Mouse (Mus musculus) spleen, adult 2 months (tissue): ENCODE measurements around the gene Gabpa. TPM values are rescaled to one million over a fixed set of nuclear protein-coding genes. Genes with fewer than 3 reads are reported as not detected.

ENCODE experiments used
- DNase-seq, 2 experiments: peaks; one replicate each; pipeline versions ENCODE4 v3.0.0 to v3.0.0-alpha.2; 2012 to 2021; ENCODE audit warnings: low spot score in 2 of 2, low read depth in 1 of 2
- H3K27ac ChIP-seq: fragments of 200-500 bp; 2 replicates; pipeline ENCODE4 v1.5.1; 2012; ENCODE audit warnings: low read length, inconsistent platforms; ENCODE audit not compliant: insufficient read depth
- H3K27me3 ChIP-seq: fragments of 200-500 bp; 2 replicates; pipeline ENCODE4 v1.6.1; 2012; ENCODE audit warnings: mild to moderate bottlenecking, moderate library complexity, low read length, inconsistent platforms; ENCODE audit not compliant: control insufficient read depth, insufficient read depth
- H3K36me3 ChIP-seq: fragments of 200-500 bp; 2 replicates; pipeline ENCODE4 v1.6.1; 2012; ENCODE audit warnings: mild to moderate bottlenecking, low read length, inconsistent platforms; ENCODE audit not compliant: control insufficient read depth, insufficient read depth
- H3K4me1 ChIP-seq: fragments of 200-500 bp; 2 replicates; pipeline ENCODE4 v1.6.1; 2011; ENCODE audit warnings: inconsistent platforms; ENCODE audit not compliant: control insufficient read depth, insufficient read depth, insufficient read length
- H3K4me3 ChIP-seq: fragments of 200-500 bp; 2 replicates; pipeline ENCODE4 v1.5.1; 2011; ENCODE audit warnings: mild to moderate bottlenecking, inconsistent platforms; ENCODE audit not compliant: insufficient read depth, insufficient read length; ENCODE audit errors: extremely low read depth
- CTCF ChIP-seq: fragments of 200-500 bp; IDR thresholded peaks from 2 replicates; pipeline ENCODE4 v1.5.1; 2011; ENCODE audit warnings: mild to moderate bottlenecking, inconsistent platforms; ENCODE audit not compliant: insufficient read depth, insufficient read length, insufficient replicate concordance; ENCODE audit errors: extremely low read depth
- POLR2A ChIP-seq: fragments of 200-500 bp; IDR thresholded peaks from 2 replicates; pipeline ENCODE4 v1.6.1; 2011; ENCODE audit warnings: low read depth, low read length, inconsistent platforms
- WGBS: fragments of 180-500 bp; shearing (Covaris S2); methylation state at CpG from one replicate; pipeline ENCODE4 v1.1.7; 2018; 5-methylcytosine and 5-hydroxymethylcytosine counted together
- polyA plus RNA-seq: library from polyadenylated mRNA; depleted of rRNA; stranded (reverse); fragments of >200 nt; gene quantifications from 2 replicates; pipeline ENCODE4 v1.2.3, GENCODE M21; 2012

Gabpa gene
- polyA plus RNA-seq, 1 experiment, result 4.9 TPM

DNA sequence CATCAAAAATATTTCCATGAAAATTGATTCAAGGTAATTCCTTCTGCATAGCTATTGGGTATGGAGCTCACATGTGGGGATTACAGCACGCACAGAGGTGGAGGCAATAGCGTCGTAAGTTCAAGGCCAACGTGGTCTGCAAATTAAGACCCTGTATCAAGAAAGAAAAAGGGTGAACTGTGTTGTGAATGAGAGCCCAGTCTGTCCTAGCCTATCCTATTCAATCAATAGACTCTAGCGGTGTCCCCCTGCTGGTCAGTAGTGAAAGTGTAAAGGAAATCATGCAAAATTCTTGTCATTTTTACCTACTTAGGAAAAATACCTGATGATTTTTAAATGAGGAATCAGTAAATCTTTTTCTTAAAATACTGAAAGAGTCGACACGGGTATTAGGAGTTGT, 17.3 kb upstream of the Gabpa start:
- no peak overlapping the region for H3K4me3 ChIP-seq
- no peaks in the 10 kb centered on the region for H3K4me1 ChIP-seq
- no peak overlapping the region for H3K27ac ChIP-seq
- H3K27me3 ChIP-seq, result no peaks in the 10 kb centered on the region
- 44% methylated on average over 7 of the region's 7 CpGs for WGBS
- no peak for TF ChIP-seq CTCF
- TF ChIP-seq POLR2A, result no peak
- H3K36me3 ChIP-seq, result peaks cover 3% of the 10 kb centered on the region; the same call in 1 of the 2 replicates
- no peak for DNase-seq

DNA sequence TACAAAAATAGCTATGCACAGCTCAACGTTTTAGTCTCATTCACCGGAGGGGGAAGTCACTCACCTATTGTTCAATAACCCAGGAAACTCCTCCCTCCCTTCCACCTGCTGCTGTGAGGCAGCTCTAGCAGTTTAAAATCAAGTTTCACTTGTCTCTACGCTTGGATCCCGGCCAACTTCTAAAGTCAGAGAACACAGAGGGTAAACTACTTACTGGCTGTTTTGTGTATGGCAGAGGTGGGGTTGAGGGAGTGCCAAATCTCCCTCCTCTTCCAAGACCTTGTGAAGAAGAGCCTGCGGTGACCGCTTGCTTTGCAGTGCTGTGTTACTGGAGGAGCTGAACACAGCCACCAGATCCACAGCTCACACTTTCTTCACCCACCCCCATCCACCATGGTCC, 9.7 kb upstream of the Gabpa start:
- WGBS, result 60% methylated on average over 6 of the region's 6 CpGs
- TF ChIP-seq CTCF (no peak), POLR2A (no peak)
- Histone ChIP-seq H3K4me1 (no peaks in the 10 kb centered on the region), H3K4me3 (no peak overlapping the region), H3K27me3 (no peaks in the 10 kb centered on the region), H3K27ac (no peak overlapping the region), H3K36me3 (peaks cover 29% of the 10 kb centered on the region)
- DNase-seq, result no peak

DNA sequence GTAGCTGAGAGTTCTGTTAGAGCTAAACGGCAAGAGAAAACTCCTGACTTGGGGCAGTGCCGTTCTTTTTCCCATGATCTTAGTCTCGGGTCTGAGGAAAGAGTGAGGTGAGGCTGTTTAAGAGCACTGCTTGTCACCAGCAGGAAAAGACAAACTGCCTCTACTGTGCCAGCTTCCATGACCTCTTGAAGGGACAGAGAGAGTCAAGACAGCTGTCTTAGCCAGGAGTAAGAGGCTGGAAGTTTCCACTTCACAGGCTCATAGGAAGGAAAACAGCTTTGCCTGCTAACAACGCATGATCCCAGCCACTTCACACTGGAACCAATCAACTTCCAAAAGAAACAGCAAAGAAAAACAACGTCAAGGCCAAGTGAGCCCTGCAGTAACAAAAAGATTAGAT, 3.0 kb upstream of the Gabpa start:
- Histone ChIP-seq H3K27me3 (no peaks in the 10 kb centered on the region), H3K36me3 (peaks cover 26% of the 10 kb centered on the region), H3K4me1 (no peaks in the 10 kb centered on the region; the same call in 1 of the 2 replicates), H3K4me3 (no peak overlapping the region), H3K27ac (no peak overlapping the region)
- TF ChIP-seq POLR2A, result no peak
- no peak for TF ChIP-seq CTCF
- no peak for DNase-seq
- WGBS, result 93% methylated on average over 5 of the region's 5 CpGs

GRCm38 (mm10) chr16:84832736-84833135, 2.0 kb upstream of the Gabpa start:
- no peak for DNase-seq
- Histone ChIP-seq H3K4me3 (no peak overlapping the region), H3K36me3 (peaks cover 20% of the 10 kb centered on the region)

DNA sequence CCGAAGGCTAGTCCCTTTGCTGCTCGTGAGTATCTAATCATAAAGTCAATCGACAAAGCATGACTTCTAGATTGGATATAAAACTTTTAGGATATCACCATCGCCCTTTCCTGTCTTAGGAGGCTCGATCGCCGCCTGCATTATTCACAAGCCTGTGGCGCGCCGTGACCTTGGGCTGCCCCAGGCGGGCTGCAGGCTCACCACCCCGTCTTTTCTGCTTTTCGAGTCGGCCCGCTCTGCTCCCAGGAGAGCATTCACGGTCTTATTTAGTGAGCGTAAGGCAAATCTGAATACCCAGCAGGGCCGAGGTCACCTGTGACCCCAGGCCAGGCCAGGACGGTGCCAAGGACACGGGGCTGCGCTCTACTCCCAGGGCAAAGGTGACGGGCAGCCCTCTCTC, 381 bp upstream of the Gabpa start:
- DNase-seq, result no peak

More at GRCm38 (mm10) chr16:84832736-84833135, 2.0 kb upstream of the Gabpa start:
- no peaks in the 10 kb centered on the region for H3K27me3 ChIP-seq
- TF ChIP-seq CTCF (no peak), POLR2A (no peak)
- no peak overlapping the region for H3K27ac ChIP-seq
- H3K4me1 ChIP-seq, result no peaks in the 10 kb centered on the region; the same call in 1 of the 2 replicates
- 96% methylated on average over 5 of the region's 5 CpGs for WGBS

DNA sequence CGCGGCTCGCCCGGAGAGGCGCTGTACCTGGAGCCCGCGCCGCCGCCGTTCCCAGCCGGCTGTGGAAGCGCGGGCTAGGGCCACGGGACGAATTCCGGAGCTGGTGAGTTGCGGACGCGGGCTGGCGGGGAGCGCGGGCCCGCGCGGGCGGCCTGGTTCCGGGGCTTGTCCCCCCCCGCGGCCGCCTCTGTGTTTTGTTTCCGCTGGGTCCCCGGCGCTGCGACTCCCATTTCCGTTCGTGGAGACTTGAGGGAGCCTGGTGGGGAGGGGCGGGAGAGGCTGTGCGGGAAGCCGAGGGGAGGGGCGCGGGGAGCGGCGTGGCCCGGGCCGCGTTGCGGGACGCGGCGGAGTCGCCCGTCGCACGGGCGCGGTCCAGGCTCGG, 707 bp downstream of the Gabpa start, which contains the start of gene Atp5j:
TSS of gene Atp5j (minus strand) at position 185 of the 382 bp plus-strand sequence.
- TF ChIP-seq POLR2A (peak; percentile 0; the same call in 1 of the 2 replicates), CTCF (no peak)
- Histone ChIP-seq H3K27me3 (no peaks in the 10 kb centered on the region), H3K4me3 (peak within 1 kb of the TSS; percentile 84), H3K36me3 (peaks cover 14% of the 10 kb centered on the region), H3K4me1 (no peaks in the 10 kb centered on the region; the same call in 1 of the 2 replicates), H3K27ac (peak within 1 kb of the TSS; percentile 93)
- peak in 1 of 2 experiments; percentile 63 for DNase-seq
- WGBS, result 0% methylated on average over 49 of the region's 57 CpGs

More for the DNA sequence above, 381 bp upstream of the Gabpa start:
- no peak for TF ChIP-seq POLR2A
- TF ChIP-seq CTCF, result no peak
- under 1% methylated on average over 22 of the region's 22 CpGs for WGBS
- Histone ChIP-seq H3K4me3 (peak overlapping the region; percentile 84), H3K4me1 (no peaks in the 10 kb centered on the region; the same call in 1 of the 2 replicates), H3K27me3 (no peaks in the 10 kb centered on the region), H3K36me3 (peaks cover 16% of the 10 kb centered on the region), H3K27ac (peak overlapping the region; percentile 93)

DNA sequence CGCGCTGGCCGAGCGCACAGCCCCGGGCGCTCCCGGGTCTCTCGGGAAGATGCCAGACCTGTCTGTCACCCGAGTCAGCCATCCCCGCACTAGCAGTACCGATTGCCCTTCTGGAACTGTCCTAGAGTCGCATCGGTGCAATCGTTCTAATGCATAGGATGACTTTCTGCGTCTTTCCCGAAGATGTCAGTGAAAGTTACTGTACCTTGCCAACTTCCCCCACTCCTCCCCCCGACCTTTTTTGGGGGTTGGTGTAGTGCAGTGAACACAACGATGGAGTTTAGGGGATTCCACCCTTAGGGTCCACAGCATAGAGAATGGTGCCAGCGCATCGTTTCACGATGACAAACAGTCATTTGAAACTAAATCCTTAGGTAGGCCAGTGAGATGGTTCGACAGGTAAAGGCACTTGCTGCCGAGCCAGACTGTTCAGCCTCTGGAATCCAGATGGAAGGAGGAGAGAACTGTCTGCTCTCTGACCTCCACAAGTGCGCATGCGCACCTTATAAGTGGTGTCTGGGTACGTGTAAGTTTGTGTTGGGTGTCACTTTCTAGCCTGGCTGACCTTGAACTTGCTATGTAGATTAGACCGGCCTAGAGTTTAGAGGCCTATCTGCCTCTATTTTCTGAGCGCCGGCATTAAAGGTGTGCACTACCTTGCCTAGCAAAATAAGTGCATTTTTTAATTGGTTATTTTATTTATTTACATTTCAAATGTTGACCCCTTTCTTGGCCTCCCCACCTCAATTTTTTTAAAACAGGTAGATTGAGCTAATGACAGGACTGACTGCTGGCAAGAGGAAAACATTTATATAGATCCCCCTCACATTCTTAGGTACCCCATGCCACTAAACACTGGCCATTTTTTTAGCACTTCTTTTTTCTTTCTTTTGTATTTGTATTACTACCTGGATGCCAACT, 1.4 kb downstream of the Gabpa start:
- Histone ChIP-seq H3K27me3 (no peaks in the 10 kb centered on the region), H3K4me3 (peak overlapping the region; percentile 84), H3K4me1 (no peaks in the 10 kb centered on the region; the same call in 1 of the 2 replicates), H3K27ac (peak overlapping the region; percentile 93), H3K36me3 (peaks cover 12% of the 10 kb centered on the region)
- DNase-seq, result peak; percentile 25 to 28
- 7% methylated on average over 29 of the region's 29 CpGs for WGBS
- TF ChIP-seq POLR2A (no peak), CTCF (no peak)
